Mouse (Mus musculus) hindbrain, embryonic 14.5 days (tissue): ENCODE measurements around the gene Lrig1. TPM values are rescaled to one million over a fixed set of nuclear protein-coding genes. Genes with fewer than 3 reads are reported as not detected.

Experiments
- ATAC-seq: fragments of 200-750 bp; cut with Nextera tagmentation; 2 replicates; pipeline ENCODE4 v1.8.0; 2017; ENCODE audit warnings: moderate number of reproducible peaks, mild to moderate bottlenecking, moderate TSS enrichment, moderate library complexity; ENCODE audit not compliant: low FRiP score
- DNase-seq: peaks from one replicate; pipeline ENCODE4 v3.0.0-alpha.2; 2015; ENCODE audit warnings: low spot score
- H3K27ac ChIP-seq: fragments of 300-500 bp; sonication (generic); 2 replicates; pipeline ENCODE4 v1.5.1; 2014; ENCODE audit warnings: mild to moderate bottlenecking, moderate library complexity
- H3K27me3 ChIP-seq: fragments of 300-500 bp; sonication (generic); 2 replicates; pipeline ENCODE4 v1.6.1; 2014; ENCODE audit warnings: mild to moderate bottlenecking, low read length, mixed read lengths; ENCODE audit not compliant: control insufficient read depth, insufficient read depth
- H3K36me3 ChIP-seq: fragments of 300-500 bp; sonication (generic); replicated peaks from 2 replicates; pipeline ENCODE4 v1.6.1; 2014; ENCODE audit not compliant: control insufficient read depth, insufficient read depth
- H3K4me1 ChIP-seq: fragments of 300-500 bp; sonication (generic); replicated peaks from 2 replicates; pipeline ENCODE4 v1.6.1; 2014; ENCODE audit warnings: antibody characterized with exemption, low read length, mixed read lengths; ENCODE audit not compliant: control insufficient read depth, insufficient read depth
- H3K4me2 ChIP-seq: fragments of 300-500 bp; sonication (generic); replicated peaks from 2 replicates; pipeline ENCODE4 v1.6.1; 2014; ENCODE audit warnings: mild to moderate bottlenecking, moderate library complexity
- H3K4me3 ChIP-seq: fragments of 300-500 bp; sonication (generic); replicated peaks from 2 replicates; pipeline ENCODE4 v1.5.1; 2014; ENCODE audit warnings: mild to moderate bottlenecking, low read length
- H3K9ac ChIP-seq: fragments of 300-500 bp; sonication (generic); 2 replicates; pipeline ENCODE4 v1.6.1; 2014
- H3K9me3 ChIP-seq: fragments of 300-500 bp; sonication (generic); 2 replicates; pipeline ENCODE4 v1.6.1; 2016; ENCODE audit warnings: low read length; ENCODE audit not compliant: control insufficient read depth
- WGBS: fragments of 180-500 bp; shearing (Covaris S2); extraction: QIAGEN DNeasy Blood & Tissue Kit; methylation state at CpG from one replicate; pipeline ENCODE4 v1.1.7; 2014; 5-methylcytosine and 5-hydroxymethylcytosine counted together
- polyA plus RNA-seq: library from polyadenylated mRNA; unstranded; fragments of >200 nt; fragmentation: Nextera tagmentation; extraction: Ambion mirVana; gene quantifications from 2 replicates; pipeline ENCODE4 v1.2.1, GENCODE M21; 2014

The Lrig1 gene
- polyA plus RNA-seq, 1 experiment from 2014 or later, result 22.3 TPM

GRCm38 (mm10) chr6:94647574-94648430, 52.2 kb downstream of the Lrig1 start:
- H3K27ac ChIP-seq, result peak overlapping the region; percentile 68
- no peaks in the 10 kb centered on the region for H3K9me3 ChIP-seq
- DNase-seq, result peak; percentile 47
- peak; percentile 82 for ATAC-seq
- H3K4me2 ChIP-seq, result no peak overlapping the region
- H3K9ac ChIP-seq, result no peak overlapping the region
- H3K36me3 ChIP-seq, result no peaks in the 10 kb centered on the region
- H3K27me3 ChIP-seq, result no peaks in the 10 kb centered on the region
- no peak overlapping the region for H3K4me3 ChIP-seq
- 12% methylated on average over 10 of the region's 10 CpGs for WGBS
- H3K4me1 ChIP-seq, result peaks cover 37% of the 10 kb centered on the region

DNA sequence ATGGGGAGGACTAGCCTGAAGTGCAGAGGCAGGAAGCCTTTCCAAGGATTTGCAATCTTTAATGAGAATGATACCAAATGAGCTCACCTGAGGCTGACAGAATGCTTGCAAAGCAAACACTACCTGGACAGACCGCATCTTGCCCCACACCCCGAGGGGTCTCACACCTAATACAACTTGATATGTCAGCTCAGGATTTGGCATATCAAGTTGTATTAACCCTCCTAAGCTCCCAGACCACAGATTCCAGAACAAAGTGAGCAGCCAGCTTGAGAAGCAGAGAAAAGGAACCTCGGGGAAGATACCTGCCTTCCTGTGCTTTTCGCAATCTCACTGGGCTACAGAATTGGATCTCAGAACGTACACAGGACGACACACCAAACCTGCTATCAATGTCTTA, 53.1 kb downstream of the Lrig1 start:
- peak overlapping the region; percentile 68; the same call in 1 of the 2 replicates for H3K27ac ChIP-seq
- H3K4me1 ChIP-seq, result peaks cover 29% of the 10 kb centered on the region

GRCm38 (mm10) chr6:94646274-94646863, 53.6 kb downstream of the Lrig1 start:
- DNase-seq (no peak), ATAC-seq (no peak)
- H3K27me3 ChIP-seq, result no peaks in the 10 kb centered on the region
- no peak overlapping the region for H3K9ac ChIP-seq
- WGBS, result 70% methylated on average over 6 of the region's 6 CpGs
- H3K4me3 ChIP-seq, result no peak overlapping the region
- H3K36me3 ChIP-seq, result no peaks in the 10 kb centered on the region
- peak overlapping the region; percentile 48; the same call in 1 of the 2 replicates for H3K27ac ChIP-seq
- H3K4me2 ChIP-seq, result no peak overlapping the region
- H3K4me1 ChIP-seq, result peaks cover 29% of the 10 kb centered on the region
- no peaks in the 10 kb centered on the region for H3K9me3 ChIP-seq

More for the DNA sequence above, 53.1 kb downstream of the Lrig1 start:
- Histone ChIP-seq H3K36me3 (no peaks in the 10 kb centered on the region), H3K4me2 (no peak overlapping the region), H3K4me3 (no peak overlapping the region), H3K9ac (no peak overlapping the region), H3K27me3 (no peaks in the 10 kb centered on the region), H3K9me3 (no peaks in the 10 kb centered on the region)
- WGBS, result 83% methylated on average over 6 of the region's 6 CpGs
- DNase-seq (no peak), ATAC-seq (no peak)

DNA sequence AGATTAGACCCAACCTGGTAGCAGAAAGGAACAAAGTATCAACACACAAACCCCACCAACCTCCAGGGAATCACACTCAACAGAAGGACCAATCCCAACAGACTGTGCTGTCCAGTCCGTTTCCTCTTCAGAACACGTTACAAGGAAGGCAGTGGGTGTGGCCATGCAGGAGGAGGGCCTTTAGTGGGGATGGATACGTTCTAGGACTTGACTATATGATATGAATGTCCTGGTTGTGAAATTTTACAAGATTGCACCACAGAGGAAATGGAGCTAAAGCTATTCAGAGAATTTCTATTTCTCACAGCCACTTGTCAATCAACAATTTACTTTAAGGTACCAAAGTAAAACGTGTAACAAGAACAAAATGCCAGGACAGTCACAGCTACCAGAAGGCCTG, 54.2 kb downstream of the Lrig1 start:
- H3K27me3 ChIP-seq, result no peaks in the 10 kb centered on the region
- no peaks in the 10 kb centered on the region for H3K9me3 ChIP-seq

DNA sequence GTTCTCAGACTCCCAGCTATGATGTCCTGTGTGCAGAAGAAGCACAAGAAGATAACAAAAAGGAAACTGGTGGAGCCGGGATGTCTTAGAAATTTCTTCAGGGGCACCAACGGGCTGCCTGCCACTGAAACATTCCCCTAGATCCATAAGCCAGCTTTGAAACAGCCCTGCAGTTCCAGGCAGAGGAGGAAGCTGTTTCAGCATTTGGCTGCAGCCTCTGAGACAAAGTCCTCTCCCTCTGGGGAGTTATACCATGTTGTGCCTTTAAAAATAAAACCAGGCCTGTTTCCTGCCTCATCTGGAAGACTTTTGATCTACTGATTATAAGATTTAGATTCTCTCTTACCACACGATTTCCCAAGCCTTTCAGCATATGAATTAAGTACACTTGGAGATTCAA, 55.3 kb downstream of the Lrig1 start:
- no peaks in the 10 kb centered on the region for H3K9me3 ChIP-seq
- H3K27me3 ChIP-seq, result no peaks in the 10 kb centered on the region
- no peak overlapping the region for H3K9ac ChIP-seq
- no peak for DNase-seq
- 78% methylated on average over 3 of the region's 3 CpGs for WGBS
- H3K36me3 ChIP-seq, result no peaks in the 10 kb centered on the region
- no peak for ATAC-seq
- no peak overlapping the region for H3K4me3 ChIP-seq
- H3K4me1 ChIP-seq, result peaks cover 37% of the 10 kb centered on the region
- no peak overlapping the region for H3K4me2 ChIP-seq
- H3K27ac ChIP-seq, result no peak overlapping the region

More for the DNA sequence above, 54.2 kb downstream of the Lrig1 start:
- no peak for DNase-seq
- Histone ChIP-seq H3K4me3 (no peak overlapping the region), H3K4me2 (no peak overlapping the region), H3K4me1 (peaks cover 32% of the 10 kb centered on the region), H3K9ac (no peak overlapping the region), H3K27ac (0 out of 2 replicates have a peak overlapping the region, but pooled peaks have one; percentile 48), H3K36me3 (no peaks in the 10 kb centered on the region)
- ATAC-seq, result no peak
- 61% methylated on average over 4 of the region's 4 CpGs for WGBS

DNA sequence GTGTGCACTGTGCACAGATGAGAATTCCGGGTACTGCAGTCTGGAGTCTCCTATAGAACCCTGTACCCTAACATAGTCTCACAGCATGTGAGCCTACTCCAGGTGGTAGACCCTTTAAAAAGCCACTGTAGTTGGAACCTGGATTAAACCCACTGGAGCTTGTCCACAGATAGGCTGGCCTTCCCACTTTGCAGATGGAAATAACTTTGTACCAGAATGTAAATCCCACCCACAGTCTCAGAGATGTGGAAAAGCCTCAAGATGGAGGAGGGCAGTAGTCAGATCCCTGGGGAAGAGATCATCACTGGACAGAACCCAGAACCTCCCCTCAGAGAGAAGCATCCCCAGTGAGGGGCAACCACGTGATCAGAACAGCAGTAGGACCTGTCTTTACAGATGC, 56.0 kb downstream of the Lrig1 start:
- no peak for DNase-seq
- H3K27ac ChIP-seq, result no peak overlapping the region
- H3K4me3 ChIP-seq, result no peak overlapping the region
- ATAC-seq, result no peak
- H3K36me3 ChIP-seq, result no peaks in the 10 kb centered on the region
- H3K4me2 ChIP-seq, result no peak overlapping the region
- H3K27me3 ChIP-seq, result no peaks in the 10 kb centered on the region
- peaks cover 31% of the 10 kb centered on the region for H3K4me1 ChIP-seq
- WGBS, result 85% methylated on average over 2 of the region's 2 CpGs
- H3K9me3 ChIP-seq, result no peaks in the 10 kb centered on the region
- H3K9ac ChIP-seq, result no peak overlapping the region

DNA sequence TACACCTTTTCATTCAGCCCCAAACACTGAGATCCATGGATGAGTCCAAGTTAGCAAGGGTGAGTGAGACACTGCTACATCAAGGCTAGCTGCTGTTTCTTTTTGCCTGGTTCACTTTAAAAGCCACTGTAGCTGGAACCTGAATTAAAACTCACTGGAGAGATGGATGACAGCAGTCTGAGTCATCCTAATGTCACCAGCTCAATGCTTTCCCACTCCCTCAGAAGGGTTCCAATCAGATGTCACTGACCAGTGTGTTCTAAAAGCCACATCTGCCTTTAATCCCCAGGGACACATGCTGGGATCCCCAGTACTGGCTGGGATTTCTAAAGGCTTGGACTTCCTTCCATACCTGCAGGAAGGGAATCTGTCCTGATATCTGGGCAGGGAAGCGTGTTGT, 57.9 kb downstream of the Lrig1 start:
- 92% methylated on average over 1 of the region's 1 CpGs for WGBS
- no peak for ATAC-seq
- no peak overlapping the region for H3K4me2 ChIP-seq
- no peaks in the 10 kb centered on the region for H3K9me3 ChIP-seq
- H3K27me3 ChIP-seq, result no peaks in the 10 kb centered on the region
- no peak overlapping the region for H3K4me3 ChIP-seq
- H3K27ac ChIP-seq, result no peak overlapping the region
- H3K36me3 ChIP-seq, result no peaks in the 10 kb centered on the region
- H3K9ac ChIP-seq, result no peak overlapping the region
- H3K4me1 ChIP-seq, result peaks cover 14% of the 10 kb centered on the region
- no peak for DNase-seq

GRCm38 (mm10) chr6:94640297-94640696, 59.7 kb downstream of the Lrig1 start:
- Histone ChIP-seq H3K4me3 (no peak overlapping the region), H3K36me3 (no peaks in the 10 kb centered on the region), H3K27me3 (no peaks in the 10 kb centered on the region), H3K4me2 (no peak overlapping the region), H3K9me3 (no peaks in the 10 kb centered on the region), H3K9ac (no peak overlapping the region), H3K4me1 (peaks cover 14% of the 10 kb centered on the region), H3K27ac (0 out of 2 replicates have a peak overlapping the region, but pooled peaks have one; percentile 38)
- DNase-seq (no peak), ATAC-seq (peak; percentile 57; the same call in 1 of the 2 replicates)
- 39% methylated on average over 7 of the region's 7 CpGs for WGBS

DNA sequence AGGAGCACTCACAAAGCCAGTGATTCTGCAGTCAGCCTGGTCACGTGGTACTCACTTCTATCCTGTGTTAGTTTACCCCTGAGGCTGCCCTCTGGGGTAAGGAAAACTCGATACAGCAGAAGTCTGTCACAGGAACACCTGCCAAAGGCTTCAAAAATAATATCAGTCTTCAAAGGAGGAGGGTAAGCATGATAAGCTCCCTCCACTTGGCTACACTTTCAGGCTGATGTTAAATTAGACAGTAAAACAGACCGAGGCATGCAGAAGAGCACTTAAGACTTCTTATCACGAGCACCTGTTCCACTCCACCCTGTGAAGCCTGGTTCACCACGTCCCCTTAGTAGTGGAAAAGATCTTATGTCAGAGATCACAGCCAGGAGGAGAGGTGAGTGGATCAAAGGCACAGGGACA, 62.9 kb downstream of the Lrig1 start:
- H3K27me3 ChIP-seq, result no peaks in the 10 kb centered on the region
- no peak for ATAC-seq
- no peak overlapping the region for H3K27ac ChIP-seq
- no peak overlapping the region for H3K4me2 ChIP-seq
- H3K4me1 ChIP-seq, result peaks cover 24% of the 10 kb centered on the region
- DNase-seq, result no peak
- WGBS, result 72% methylated on average over 5 of the region's 5 CpGs
- H3K36me3 ChIP-seq, result no peaks in the 10 kb centered on the region
- no peaks in the 10 kb centered on the region for H3K9me3 ChIP-seq
- H3K4me3 ChIP-seq, result no peak overlapping the region
- H3K9ac ChIP-seq, result no peak overlapping the region
